Mouse (Mus musculus): ENCODE data around the gene Psmb5.

Gene Psmb5

GRCm38 (mm10) chr14:54617897-54618365 is at the start of gene Psmb5:
TSS of gene Psmb5 (minus strand) at chr14:54618022.
- peak; percentile 94 for DNase-seq (ENCODE audit: low read depth, low spot score)

- no peak for DNase-seq (ENCODE audit: low read depth, low spot score)
Observed at GRCm38 (mm10) chr14:54664477-54665222, 46.8 kb upstream of the Psmb5 start.

- no peak for DNase-seq (ENCODE audit: low read depth, low spot score)
Observed at GRCm38 (mm10) chr14:54660009-54660408, 42.2 kb upstream of the Psmb5 start.

GRCm38 (mm10) chr14:54653496-54653895 is 35.7 kb upstream of the Psmb5 start:
- DNase-seq (ENCODE audit: low read depth, low spot score) = peak; percentile 91

GRCm38 (mm10) chr14:54652787-54653186 is 35.0 kb upstream of the Psmb5 start:
- DNase-seq (ENCODE audit: low read depth, low spot score) = no peak

- DNase-seq (ENCODE audit: low read depth, low spot score) = no peak
Observed at GRCm38 (mm10) chr14:54651556-54651955, 33.7 kb upstream of the Psmb5 start.

GRCm38 (mm10) chr14:54650621-54651454 is 33.0 kb upstream of the Psmb5 start:
- peak; percentile 94 for DNase-seq (ENCODE audit: low read depth, low spot score)

- DNase-seq (ENCODE audit: low read depth, low spot score) = no peak
Observed at GRCm38 (mm10) chr14:54647900-54648299, 30.1 kb upstream of the Psmb5 start.

GRCm38 (mm10) chr14:54646898-54647636 is 29.2 kb upstream of the Psmb5 start:
- DNase-seq (ENCODE audit: low read depth, low spot score) = no peak

GRCm38 (mm10) chr14:54646455-54646854 is 28.6 kb upstream of the Psmb5 start:
- no peak for DNase-seq (ENCODE audit: low read depth, low spot score)

GRCm38 (mm10) chr14:54644294-54644693 is 26.5 kb upstream of the Psmb5 start:
- DNase-seq (ENCODE audit: low read depth, low spot score) = no peak

- DNase-seq (ENCODE audit: low read depth, low spot score) = no peak
Observed at GRCm38 (mm10) chr14:54643011-54643410, 25.2 kb upstream of the Psmb5 start.

- no peak for DNase-seq (ENCODE audit: low read depth, low spot score)
Observed at GRCm38 (mm10) chr14:54642224-54642944, 24.6 kb upstream of the Psmb5 start.

GRCm38 (mm10) chr14:54641305-54641969 is 23.6 kb upstream of the Psmb5 start, which contains the start of gene Cdh24:
TSS of gene Cdh24 (minus strand) at chr14:54641364.
- peak; percentile 92 for DNase-seq (ENCODE audit: low read depth, low spot score)

GRCm38 (mm10) chr14:54640946-54641304 is 23.1 kb upstream of the Psmb5 start, which contains the start of gene Gm17606:
TSS of gene Gm17606 (plus strand) at chr14:54640952.
- no peak for DNase-seq (ENCODE audit: low read depth, low spot score)

- no peak for DNase-seq (ENCODE audit: low read depth, low spot score)
Observed at GRCm38 (mm10) chr14:54640121-54640520, 22.3 kb upstream of the Psmb5 start.

- no peak for DNase-seq (ENCODE audit: low read depth, low spot score)
Observed at GRCm38 (mm10) chr14:54638210-54638609, 20.4 kb upstream of the Psmb5 start.

- DNase-seq (ENCODE audit: low read depth, low spot score) = peak; percentile 80
Observed at GRCm38 (mm10) chr14:54636954-54637353, 19.1 kb upstream of the Psmb5 start.

GRCm38 (mm10) chr14:54634182-54634581 is 16.4 kb upstream of the Psmb5 start:
- no peak for DNase-seq (ENCODE audit: low read depth, low spot score)

GRCm38 (mm10) chr14:54632252-54632651 is 14.4 kb upstream of the Psmb5 start:
- DNase-seq (ENCODE audit: low read depth, low spot score) = no peak

GRCm38 (mm10) chr14:54631240-54631599 is 13.4 kb upstream of the Psmb5 start:
- DNase-seq (ENCODE audit: low read depth, low spot score) = no peak
